Mouse (Mus musculus) intestine, postnatal 0 days (tissue): ENCODE data around the gene Tbx4. TPM values are rescaled to one million over a fixed set of nuclear protein-coding genes. Genes with fewer than 3 reads are reported as not detected.

Source experiments
- ATAC-seq: fragments of 200-750 bp; cut with Nextera tagmentation; 2 replicates; pipeline ENCODE4 v1.8.0; 2017; ENCODE audit warnings: mild to moderate bottlenecking, moderate TSS enrichment, moderate library complexity
- H3K27ac ChIP-seq: fragments of 300-500 bp; sonication (generic); 2 replicates; pipeline ENCODE4 v1.5.1; 2014; ENCODE audit warnings: mild to moderate bottlenecking, low read depth, low read length, moderate library complexity
- H3K27me3 ChIP-seq: fragments of 300-500 bp; sonication (generic); replicated peaks from 2 replicates; pipeline ENCODE4 v1.6.1; 2014; ENCODE audit warnings: low read length, mixed read lengths; ENCODE audit not compliant: control insufficient read depth, insufficient read depth
- H3K36me3 ChIP-seq: fragments of 300-500 bp; sonication (generic); 2 replicates; pipeline ENCODE4 v1.6.1; 2014; ENCODE audit warnings: mild to moderate bottlenecking, moderate library complexity; ENCODE audit not compliant: control insufficient read depth, insufficient read depth
- H3K4me1 ChIP-seq: fragments of 300-500 bp; sonication (generic); replicated peaks from 2 replicates; pipeline ENCODE4 v1.6.1; 2014; ENCODE audit warnings: antibody characterized with exemption, low read length, mixed read lengths; ENCODE audit not compliant: control insufficient read depth, insufficient read depth
- H3K4me2 ChIP-seq: fragments of 300-500 bp; sonication (generic); replicated peaks from 2 replicates; pipeline ENCODE4 v1.6.1; 2014; ENCODE audit warnings: low read depth, mild to moderate bottlenecking, moderate library complexity
- H3K4me3 ChIP-seq: fragments of 300-500 bp; sonication (generic); 2 replicates; pipeline ENCODE4 v1.5.1; 2014; ENCODE audit warnings: low read depth, low read length
- H3K9ac ChIP-seq: fragments of 300-500 bp; sonication (generic); 2 replicates; pipeline ENCODE4 v1.6.1; 2014; ENCODE audit warnings: mild to moderate bottlenecking, low read depth, low read length
- H3K9me3 ChIP-seq: fragments of 300-500 bp; sonication (generic); 2 replicates; pipeline ENCODE4 v1.6.1; 2016; ENCODE audit warnings: mixed run types; ENCODE audit not compliant: control insufficient read depth
- CTCF ChIP-seq: sonication (generic); IDR thresholded peaks from 2 replicates; pipeline ENCODE4 v1.5.1; 2016; ENCODE audit warnings: low read depth, mild to moderate bottlenecking, control low read depth, antibody characterized with exemption, moderate library complexity
- WGBS: fragments of 180-500 bp; shearing (Covaris S2); extraction: QIAGEN DNeasy Blood & Tissue Kit; methylation state at CpG from one replicate; pipeline ENCODE4 v1.1.7; 2014; 5-methylcytosine and 5-hydroxymethylcytosine counted together
- polyA plus RNA-seq: library from polyadenylated mRNA; unstranded; fragments of >200 nt; fragmentation: Nextera tagmentation; extraction: Ambion mirVana; gene quantifications from 2 replicates; pipeline ENCODE4 v1.2.1, GENCODE M21; 2015

Gene Tbx4
- polyA plus RNA-seq, 1 experiment from 2014 or later = not detected

- Histone ChIP-seq H3K4me2 (peak overlapping the region; percentile 47), H3K4me1 (peaks cover 2% of the 10 kb centered on the region; the same call in 1 of the 2 replicates), H3K36me3 (no peaks in the 10 kb centered on the region), H3K9me3 (no peaks in the 10 kb centered on the region), H3K9ac (no peak overlapping the region), H3K27me3 (peaks cover 10% of the 10 kb centered on the region; the same call in 1 of the 2 replicates), H3K27ac (no peak overlapping the region), H3K4me3 (no peak overlapping the region)
- TF ChIP-seq CTCF = peak; percentile 96
- WGBS = 3% methylated on average over 21 of the region's 21 CpGs
- ATAC-seq = peak; percentile 40
Observed at GRCm38 (mm10) chr11:85849037-85849436, 37.2 kb upstream of the Tbx4 start.

GRCm38 (mm10) chr11:85850233-85850632 lies 36.0 kb upstream of the Tbx4 start, which contains the start of gene Gm11444:
Gm11444 (minus strand) TSS chr11:85850333.
- 92% methylated on average over 6 of the region's 6 CpGs for WGBS
- 0 out of 2 replicates have a peak within 1 kb of the TSS, but pooled peaks have one; percentile 47 for H3K4me2 ChIP-seq

GRCm38 (mm10) chr11:85850758-85851157 lies 35.5 kb upstream of the Tbx4 start:
- Histone ChIP-seq H3K4me3 (no peak overlapping the region), H3K27ac (no peak overlapping the region), H3K27me3 (peaks cover 3% of the 10 kb centered on the region; the same call in 1 of the 2 replicates), H3K9ac (no peak overlapping the region), H3K36me3 (no peaks in the 10 kb centered on the region), H3K9me3 (no peaks in the 10 kb centered on the region), H3K4me1 (no peaks in the 10 kb centered on the region), H3K4me2 (no peak overlapping the region)
- ATAC-seq = no peak
- TF ChIP-seq CTCF = peak; percentile 52
- WGBS = 43% methylated on average over 6 of the region's 6 CpGs

More at GRCm38 (mm10) chr11:85850233-85850632, 36.0 kb upstream of the Tbx4 start, which contains the start of gene Gm11444:
- ATAC-seq = no peak
- Histone ChIP-seq H3K36me3 (no peaks in the 10 kb centered on the region), H3K27ac (no peak within 1 kb of the TSS), H3K9ac (no peak within 1 kb of the TSS), H3K4me1 (no peaks in the 10 kb centered on the region), H3K9me3 (no peaks in the 10 kb centered on the region), H3K27me3 (peaks cover 5% of the 10 kb centered on the region; the same call in 1 of the 2 replicates), H3K4me3 (no peak within 1 kb of the TSS)
- TF ChIP-seq CTCF = no peak

- no peak overlapping the region for H3K4me3 ChIP-seq
- H3K9ac ChIP-seq = no peak overlapping the region
- 42% methylated on average over 6 of the region's 6 CpGs for WGBS
- no peaks in the 10 kb centered on the region for H3K27me3 ChIP-seq
- H3K4me2 ChIP-seq = no peak overlapping the region
- H3K9me3 ChIP-seq = no peaks in the 10 kb centered on the region
- no peaks in the 10 kb centered on the region for H3K4me1 ChIP-seq
- H3K27ac ChIP-seq = no peak overlapping the region
- no peaks in the 10 kb centered on the region for H3K36me3 ChIP-seq
- no peak for ATAC-seq
- no peak for TF ChIP-seq CTCF
Observed at GRCm38 (mm10) chr11:85857997-85858698, 28.1 kb upstream of the Tbx4 start.

- H3K4me1 ChIP-seq = no peaks in the 10 kb centered on the region
- no peaks in the 10 kb centered on the region for H3K9me3 ChIP-seq
- ATAC-seq = no peak
- H3K4me3 ChIP-seq = no peak overlapping the region
- peak; percentile 58 for TF ChIP-seq CTCF
- H3K27me3 ChIP-seq = no peaks in the 10 kb centered on the region
- H3K9ac ChIP-seq = no peak overlapping the region
- no peaks in the 10 kb centered on the region for H3K36me3 ChIP-seq
- WGBS = 43% methylated on average over 7 of the region's 7 CpGs
- H3K4me2 ChIP-seq = no peak overlapping the region
- no peak overlapping the region for H3K27ac ChIP-seq
Observed at GRCm38 (mm10) chr11:85864363-85864762, 21.9 kb upstream of the Tbx4 start.

- 69% methylated on average over 24 of the region's 24 CpGs for WGBS
- H3K4me2 ChIP-seq = no peak overlapping the region
- no peaks in the 10 kb centered on the region for H3K9me3 ChIP-seq
- H3K4me1 ChIP-seq = no peaks in the 10 kb centered on the region
- H3K4me3 ChIP-seq = no peak overlapping the region
- ATAC-seq = no peak
- no peaks in the 10 kb centered on the region for H3K36me3 ChIP-seq
- no peak overlapping the region for H3K27ac ChIP-seq
- no peak for TF ChIP-seq CTCF
- H3K9ac ChIP-seq = no peak overlapping the region
- 0 out of 2 replicates have a peak, but pooled peaks cover 2% of the 10 kb centered on the region for H3K27me3 ChIP-seq
Observed at GRCm38 (mm10) chr11:85876059-85876788, 10.0 kb upstream of the Tbx4 start.
